Mouse (Mus musculus) heart, embryonic 14.5 days (tissue): ENCODE results near the gene Nans. TPM values are rescaled to one million over a fixed set of nuclear protein-coding genes. Genes with fewer than 3 reads are reported as not detected.

Experiments used
- ATAC-seq: fragments of 200-750 bp; cut with Nextera tagmentation; 2 replicates; pipeline ENCODE4 v1.8.0; 2017; ENCODE audit warnings: low read depth, moderate TSS enrichment; ENCODE audit not compliant: insufficient number of reproducible peaks, insufficient read depth, low FRiP score
- H3K27ac ChIP-seq, 2 experiments: fragments of 200-500 bp in 1 of 2; fragments of 300-500 bp in 1 of 2; sonication (generic) in 1 of 2; replicated peaks in 1 of 2; 2 replicates each; pipeline ENCODE4 v1.5.1; 2012 to 2014; ENCODE audit warnings: low read depth in 2 of 2, low read length in 2 of 2, control low read depth in 1 of 2, mild to moderate bottlenecking in 1 of 2, mixed read lengths in 1 of 2; ENCODE audit not compliant: control insufficient read depth in 1 of 2, insufficient read depth in 1 of 2
- H3K27me3 ChIP-seq: fragments of 300-500 bp; sonication (generic); 2 replicates; pipeline ENCODE4 v1.6.1; 2014; ENCODE audit warnings: mild to moderate bottlenecking, low read length, control low read depth; ENCODE audit not compliant: control insufficient read depth, insufficient read depth
- H3K36me3 ChIP-seq: fragments of 300-500 bp; sonication (generic); 2 replicates; pipeline ENCODE4 v1.6.1; 2014; ENCODE audit warnings: mild to moderate bottlenecking, control low read depth, low read length, mixed read lengths; ENCODE audit not compliant: control insufficient read depth, insufficient read depth
- H3K4me1 ChIP-seq, 2 experiments: fragments of 200-500 bp in 1 of 2; fragments of 300-500 bp in 1 of 2; sonication (generic) in 1 of 2; 2 replicates each; pipeline ENCODE4 v1.6.1; 2012 to 2014; ENCODE audit warnings: low read length in 2 of 2, control low read depth in 1 of 2, mixed read lengths in 1 of 2; ENCODE audit not compliant: control insufficient read depth in 2 of 2, insufficient read depth in 2 of 2
- H3K4me2 ChIP-seq: fragments of 300-500 bp; sonication (generic); 2 replicates; pipeline ENCODE4 v1.6.1; 2014; ENCODE audit warnings: mild to moderate bottlenecking, low read length
- H3K4me3 ChIP-seq, 2 experiments: fragments of 200-500 bp in 1 of 2; fragments of 300-500 bp in 1 of 2; sonication (generic) in 1 of 2; 2 replicates each; pipeline ENCODE4 v1.5.1; 2012 to 2014; ENCODE audit warnings: low read length in 2 of 2, mild to moderate bottlenecking in 2 of 2, control low read depth in 1 of 2, low read depth in 1 of 2, moderate library complexity in 1 of 2; ENCODE audit not compliant: control insufficient read depth in 1 of 2, insufficient read depth in 1 of 2
- H3K9ac ChIP-seq: fragments of 300-500 bp; sonication (generic); 2 replicates; pipeline ENCODE4 v1.6.1; 2014; ENCODE audit warnings: mild to moderate bottlenecking, low read length
- H3K9me3 ChIP-seq: fragments of 300-500 bp; sonication (generic); 2 replicates; pipeline ENCODE4 v1.6.1; 2016; ENCODE audit warnings: low read length, control low read depth; ENCODE audit not compliant: control insufficient read depth
- WGBS: fragments of 180-500 bp; shearing (Covaris S2); extraction: QIAGEN DNeasy Blood & Tissue Kit; methylation state at CpG from one replicate; pipeline ENCODE4 v1.1.7; 2014; 5-methylcytosine and 5-hydroxymethylcytosine counted together
- polyA plus RNA-seq: library from polyadenylated mRNA; unstranded; fragments of >200 nt; fragmentation: Nextera tagmentation; extraction: Ambion mirVana; gene quantifications from 2 replicates; pipeline ENCODE4 v1.2.1, GENCODE M21; 2014

The Nans gene
- polyA plus RNA-seq, 1 experiment from 2014 or later = 48.6 TPM

DNA sequence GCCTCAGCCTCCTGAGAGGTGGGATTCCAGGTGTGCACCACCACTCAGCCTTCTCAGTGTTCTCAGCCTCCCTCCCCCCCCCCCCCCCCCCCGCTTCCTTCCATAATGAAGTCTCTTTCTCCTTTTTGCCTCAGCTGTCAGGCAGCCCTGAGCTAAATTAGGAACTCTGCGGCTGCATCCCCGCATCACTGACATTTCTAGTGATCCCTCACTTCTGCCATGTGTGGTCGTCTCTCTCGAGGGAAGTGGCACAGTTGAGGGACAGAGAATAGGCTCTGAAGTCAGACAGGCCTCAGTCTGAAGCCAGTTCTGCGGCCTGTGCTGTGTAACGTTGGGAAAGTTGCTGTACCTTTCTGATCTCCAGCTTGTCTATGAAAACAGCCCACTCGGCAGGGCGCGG, 60.9 kb downstream of the Nans start:
- no peak overlapping the region for H3K9ac ChIP-seq
- no peak overlapping the region for H3K4me2 ChIP-seq
- WGBS = 68% methylated on average over 9 of the region's 10 CpGs
- no peak overlapping the region for H3K27ac ChIP-seq
- ATAC-seq = no peak
- no peak overlapping the region for H3K4me3 ChIP-seq
- H3K36me3 ChIP-seq = no peaks in the 10 kb centered on the region
- no peaks in the 10 kb centered on the region; the same call in 1 of the 2 replicates for H3K27me3 ChIP-seq
- no peaks in the 10 kb centered on the region for H3K9me3 ChIP-seq
- H3K4me1 ChIP-seq = peaks cover 0 to 3% of the 10 kb centered on the region in 2 experiments; a peak in 1 of 4 replicates

DNA sequence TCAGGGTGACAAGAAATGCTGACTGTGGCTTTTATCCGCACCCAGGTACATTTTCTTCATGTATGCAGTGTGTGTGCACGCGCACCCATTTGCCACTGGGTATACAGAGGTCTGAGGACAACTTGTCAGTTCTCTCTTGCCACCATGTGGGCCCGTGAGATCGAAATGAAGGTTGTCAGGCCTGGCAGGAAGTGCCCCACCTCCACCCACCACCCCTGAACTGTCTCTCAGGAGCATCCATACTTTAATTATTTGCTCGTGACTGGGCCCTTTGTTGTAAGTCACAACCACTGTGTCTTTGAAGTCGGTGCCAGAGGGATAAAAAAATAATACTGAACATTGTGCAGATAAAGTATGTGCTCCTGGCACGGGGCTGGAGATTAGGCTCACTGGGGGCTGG, 61.4 kb downstream of the Nans start:
- Histone ChIP-seq H3K27ac (no peak overlapping the region), H3K4me2 (no peak overlapping the region), H3K36me3 (no peaks in the 10 kb centered on the region), H3K9ac (no peak overlapping the region), H3K4me1 (peaks cover 0 to 3% of the 10 kb centered on the region in 2 experiments; a peak in 1 of 4 replicates), H3K27me3 (no peaks in the 10 kb centered on the region; the same call in 1 of the 2 replicates), H3K9me3 (no peaks in the 10 kb centered on the region), H3K4me3 (no peak overlapping the region)
- WGBS = 56% methylated on average over 8 of the region's 8 CpGs
- ATAC-seq = no peak

Other genes starting within 250 kb of the Nans start
- not detected in 2 replicates for gene Foxe1, start 145.6 kb upstream of the Nans start, polyA plus RNA-seq
- 8.0 and 9.1 TPM in 2 replicates for gene Trmo, start 99.8 kb upstream of the Nans start, polyA plus RNA-seq
- gene Hemgn, start 75.7 kb upstream of the Nans start, polyA plus RNA-seq = 0.50 and 1.3 TPM in 2 replicates
- gene Anp32b, start 38.3 kb upstream of the Nans start, polyA plus RNA-seq = 136 and 139 TPM in 2 replicates
- 2.1 and 2.3 TPM in 2 replicates for gene Trim14, start 46.9 kb downstream of the Nans start, polyA plus RNA-seq
- 0.27 and 0.92 TPM in 2 replicates for gene Coro2a, start 113.0 kb downstream of the Nans start, polyA plus RNA-seq
- 0.26 and 0.46 TPM in 2 replicates for gene Tbc1d2, start 161.0 kb downstream of the Nans start, polyA plus RNA-seq